Mouse (Mus musculus) ES-E14 (cell line): ENCODE results near the gene Rfng.

Experiments
- CHD2 ChIP-seq: IDR thresholded peaks from 2 replicates; pipeline ENCODE4 v1.6.1; 2014; ENCODE audit warnings: mild to moderate bottlenecking, low read depth, low read length, inconsistent platforms
- MAFK ChIP-seq: IDR thresholded peaks from 2 replicates; pipeline ENCODE4 v1.6.1; 2014; ENCODE audit warnings: mild to moderate bottlenecking, low read depth, low read length, inconsistent platforms; ENCODE audit not compliant: insufficient read depth
- ZC3H11A ChIP-seq: IDR thresholded peaks from 2 replicates; pipeline ENCODE4 v1.6.1; 2012; ENCODE audit warnings: low read depth, mild to moderate bottlenecking, inconsistent platforms, low read length, borderline replicate concordance
- ZNF384 ChIP-seq: IDR thresholded peaks from 2 replicates; pipeline ENCODE4 v1.6.1; 2012; ENCODE audit warnings: low read depth, low read length, inconsistent platforms

GRCm38 (mm10) chr11:120784064-120784791, at the start of gene Rfng, which contains the start of gene Gps1:
- no peak for TF ChIP-seq ZNF384
- TF ChIP-seq ZC3H11A = no peak
- TF ChIP-seq MAFK = no peak
- TF ChIP-seq CHD2 = no peak
